In the genomic region with DNA sequence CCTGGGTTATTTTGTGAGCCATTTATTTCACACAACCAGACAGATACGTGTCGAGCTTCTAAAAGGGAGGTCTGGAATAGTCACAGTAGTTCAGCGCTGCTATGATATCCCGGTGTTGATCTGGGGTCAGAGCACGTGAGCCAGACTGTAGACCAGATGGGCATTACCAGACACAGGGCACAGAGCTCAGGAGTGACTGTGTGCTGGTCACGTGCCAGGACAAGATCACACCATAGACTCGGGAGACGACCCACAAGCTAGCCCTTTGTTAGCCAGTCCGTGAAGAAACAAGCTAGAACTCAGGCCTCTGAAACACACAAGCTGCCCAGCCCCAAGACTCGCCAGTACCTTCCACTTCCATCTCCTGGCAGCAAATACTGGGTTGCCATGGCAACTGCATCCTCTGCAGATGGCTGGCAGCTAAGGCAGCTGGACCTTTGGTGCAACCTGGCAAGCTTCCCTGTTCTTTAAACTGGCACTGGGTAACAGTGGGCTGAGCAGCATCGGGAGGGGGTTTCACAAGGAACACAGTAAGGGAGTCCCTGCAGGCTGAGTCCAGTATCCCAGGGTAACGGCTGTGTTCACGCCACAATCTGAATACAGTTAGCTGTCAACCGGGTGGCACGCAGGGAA, we compare ENCODE assay signal across 8 mouse cellular contexts.
DNase-seq lines count a peak whose midpoint lies in the region; ATAC-seq lines count a peak whose summit lies in the region.

No protein-coding gene starts in this region.

- no peak for DNase-seq in frontal cortex, postnatal 25 days (ENCODE audit: low spot score in 2 of 2)
- peak; percentile 81 for DNase-seq in hindbrain, embryonic 14.5 days (ENCODE audit: low spot score)
- peak; percentile 40 for DNase-seq in midbrain, embryonic 10.5 days (ENCODE audit: low spot score)
- peak; percentile 65 for DNase-seq in right cerebral cortex, postnatal 4 days
- DNase-seq in lung, postnatal 10 days, result no peak
- no peak for DNase-seq in kidney, postnatal 14 days
- DNase-seq in gastrocnemius, adult 18-20 months (ENCODE audit: low spot score), result no peak

- no peak overlapping the region for H3K4me3 ChIP-seq in hindbrain, embryonic 14.5 days (replicated peaks; ENCODE audit: low read length)
- H3K4me3 ChIP-seq in midbrain, embryonic 10.5 days, result no peak overlapping the region

- H3K36me3 ChIP-seq in hindbrain, embryonic 14.5 days (replicated peaks; ENCODE audit: control insufficient read depth, insufficient read depth), result peaks cover 60% of the 10 kb centered on the region
- H3K36me3 ChIP-seq in midbrain, embryonic 10.5 days, result peaks cover 47% of the 10 kb centered on the region

- H3K27ac ChIP-seq in hindbrain, embryonic 14.5 days, result peak overlapping the region; percentile 89
- peak overlapping the region; percentile 83 for H3K27ac ChIP-seq in midbrain, embryonic 10.5 days (replicated peaks)

- H3K27me3 ChIP-seq in hindbrain, embryonic 14.5 days (ENCODE audit: control insufficient read depth, insufficient read depth, low read length), result no peaks in the 10 kb centered on the region
- no peaks in the 10 kb centered on the region for H3K27me3 ChIP-seq in midbrain, embryonic 10.5 days (ENCODE audit: low read depth, poor library complexity, severe bottlenecking)

- H3K9ac ChIP-seq in hindbrain, embryonic 14.5 days, result 0 out of 2 replicates have a peak overlapping the region, but pooled peaks have one; percentile 6

- H3K4me2 ChIP-seq in hindbrain, embryonic 14.5 days (replicated peaks), result peak overlapping the region; percentile 15; the same call in 1 of the 2 replicates

- H3K9me3 ChIP-seq in hindbrain, embryonic 14.5 days (ENCODE audit: control insufficient read depth, low read length), result no peaks in the 10 kb centered on the region
- peaks cover 7% of the 10 kb centered on the region for H3K9me3 ChIP-seq in midbrain, embryonic 10.5 days (replicated peaks)

- peak; percentile 60 for ATAC-seq in frontal cortex, adult (ENCODE audit: low TSS enrichment)
- ATAC-seq in hindbrain, embryonic 14.5 days (ENCODE audit: low FRiP score), result peak; percentile 90

- 40% methylated on average over 15 of the region's 15 CpGs for WGBS in hindbrain, embryonic 14.5 days
- WGBS in midbrain, embryonic 10.5 days, result 75% methylated on average over 15 of the region's 15 CpGs

- H3K4me1 ChIP-seq in hindbrain, embryonic 14.5 days (replicated peaks; ENCODE audit: control insufficient read depth, insufficient read depth, low read length), result peaks cover 15% of the 10 kb centered on the region; the same call in 1 of the 2 replicates
- H3K4me1 ChIP-seq in midbrain, embryonic 10.5 days, result peaks cover 37% of the 10 kb centered on the region

Comparison
In these comparisons a context has a peak if more than half of its experiments do, and no peak if none do; other contexts are left out.
1. DNase-seq: peak in hindbrain, embryonic 14.5 days (single experiment), midbrain, embryonic 10.5 days (single experiment) and right cerebral cortex, postnatal 4 days (single experiment); none in frontal cortex, postnatal 25 days (0 of 2), lung, postnatal 10 days (single experiment), kidney, postnatal 14 days (single experiment) and gastrocnemius, adult 18-20 months (single experiment).